Mouse (Mus musculus): ENCODE results near the gene Rtn3. TPM values are rescaled to one million over a fixed set of nuclear protein-coding genes. Genes with fewer than 3 reads are reported as not detected.
A peak's percentile ranks its signal among the peaks of the same experiment; 100 is the strongest.
"Not testable (repeated sequence)": the region's sequence is repeated elsewhere in the genome, so short reads cannot be mapped to it uniquely, and the experiment has no call there.

Gene Rtn3
- polyA plus RNA-seq, 1 experiment, result 120 TPM

DNA sequence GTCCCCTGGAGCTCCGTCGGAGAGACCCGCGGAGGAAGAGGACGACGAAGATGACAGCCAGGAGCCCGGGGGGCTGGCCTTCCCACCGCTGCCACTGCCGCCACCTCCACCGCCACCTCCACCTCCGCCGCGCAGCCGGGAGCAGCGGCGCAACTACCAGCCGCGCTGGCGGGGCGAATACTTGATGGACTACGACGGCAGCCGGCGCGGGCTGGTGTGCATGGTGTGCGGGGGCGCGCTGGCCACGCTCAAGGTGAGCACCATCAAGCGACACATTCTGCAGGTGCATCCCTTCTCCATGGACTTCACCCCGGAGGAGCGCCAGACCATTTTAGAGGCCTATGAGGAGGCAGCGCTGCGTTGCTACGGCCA, 60.4 kb downstream of the Rtn3 start:
- no peak for DNase-seq (ENCODE audit: low spot score)

DNA sequence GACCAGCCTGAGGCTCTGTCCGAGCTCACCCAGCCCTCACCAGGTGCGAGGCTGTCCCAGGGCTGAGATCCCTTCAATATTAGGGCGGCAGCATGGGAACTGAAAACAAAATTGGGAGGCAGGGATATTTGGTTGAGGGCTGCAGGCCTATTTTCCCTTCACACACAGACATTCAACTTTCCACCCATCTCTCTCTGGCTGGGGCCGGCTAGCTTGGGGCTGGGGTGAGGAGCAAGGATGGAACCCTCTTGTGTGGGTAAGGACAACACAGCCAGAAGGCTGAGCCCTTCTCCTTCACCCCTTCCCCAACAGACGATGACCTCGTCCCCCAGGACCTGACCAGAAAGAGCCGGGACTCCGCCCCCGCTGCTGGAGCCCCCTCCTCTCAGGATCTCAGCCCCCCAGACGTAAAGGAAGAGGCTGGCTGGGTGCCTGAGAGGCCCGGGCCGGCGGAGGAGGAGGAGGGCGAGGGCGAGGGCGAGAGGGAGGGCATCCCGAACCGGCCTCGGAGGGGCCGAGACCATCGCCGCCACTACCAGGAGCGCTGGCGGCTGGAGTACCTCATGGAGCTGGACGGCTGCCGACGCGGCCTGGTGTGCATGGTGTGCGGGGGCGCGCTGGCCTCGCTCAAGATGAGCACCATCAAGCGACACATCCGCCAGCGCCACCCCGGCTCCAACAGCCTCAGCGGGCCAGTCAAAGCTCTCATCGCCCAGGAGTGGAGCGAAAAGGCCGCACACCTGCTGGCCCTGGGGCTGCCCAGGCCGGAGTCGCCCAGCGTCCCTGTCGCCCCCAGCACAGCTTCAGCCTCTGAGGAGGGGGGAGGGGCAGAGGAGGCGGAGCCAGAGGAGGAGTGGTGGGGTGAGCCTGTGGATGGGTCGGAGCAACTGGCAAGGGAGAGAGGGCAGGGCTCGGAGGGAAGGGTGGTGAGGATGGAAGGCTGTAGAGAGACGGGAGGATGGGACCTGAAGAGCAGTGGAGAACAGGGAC, 61.2 kb downstream of the Rtn3 start:
- peak; percentile 37 for DNase-seq (ENCODE audit: low spot score)

DNA sequence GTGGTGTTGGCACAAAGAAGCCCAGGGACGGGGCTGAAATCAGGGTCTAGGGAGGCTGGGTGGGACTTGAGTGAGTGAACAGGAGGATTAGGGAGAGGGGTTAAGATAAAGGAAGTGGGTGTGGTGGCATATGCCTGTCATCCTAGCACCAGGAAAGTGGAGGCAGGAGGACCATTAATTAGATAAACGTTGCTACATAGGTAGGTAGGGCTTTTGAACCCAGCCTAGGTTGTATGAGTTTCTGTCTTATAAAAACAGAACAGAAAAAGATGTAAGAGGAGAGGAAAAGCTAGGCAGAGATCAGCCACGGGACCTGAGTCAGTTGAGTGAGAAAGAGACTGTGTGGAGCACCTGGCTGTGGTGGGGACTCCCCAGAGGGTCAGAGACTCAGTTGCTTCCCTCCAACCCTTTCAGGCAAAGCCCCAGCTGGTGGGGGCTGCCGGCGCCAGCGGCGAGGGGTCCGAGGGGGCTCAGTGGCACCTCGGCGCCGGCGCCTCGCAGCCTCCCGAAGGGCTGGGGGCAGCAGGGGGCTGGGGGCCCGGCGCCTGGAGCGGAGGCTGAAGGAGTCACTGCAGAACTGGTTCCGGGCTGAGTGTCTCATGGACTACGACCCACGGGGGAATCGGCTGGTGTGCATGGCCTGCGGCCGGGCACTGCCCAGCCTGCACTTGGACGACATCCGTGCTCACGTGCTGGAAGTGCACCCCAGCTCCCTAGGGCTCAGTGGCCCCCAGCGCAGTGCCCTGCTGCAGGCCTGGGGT, 62.1 kb downstream of the Rtn3 start:
- no peak for DNase-seq (ENCODE audit: low spot score)

DNA sequence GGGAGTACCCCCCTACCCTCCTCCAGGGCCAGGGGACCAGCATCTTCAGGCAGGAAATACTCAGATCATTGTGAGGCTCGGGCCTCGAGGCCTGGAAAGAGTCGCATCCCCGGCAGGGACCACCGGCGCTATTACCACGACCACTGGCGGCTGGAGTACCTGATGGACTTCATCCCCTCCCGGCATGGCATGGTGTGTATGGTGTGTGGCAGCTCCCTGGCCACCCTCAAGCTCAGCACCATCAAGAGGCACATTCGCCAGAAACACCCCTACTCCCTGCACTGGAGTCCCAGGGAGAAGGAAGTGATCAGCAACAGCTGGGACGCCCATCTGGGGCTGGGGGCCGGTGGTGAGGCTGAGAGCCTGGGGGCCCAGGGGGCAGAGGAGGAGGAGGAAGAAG, 63.0 kb downstream of the Rtn3 start:
- no peak for DNase-seq (ENCODE audit: low spot score)

DNA sequence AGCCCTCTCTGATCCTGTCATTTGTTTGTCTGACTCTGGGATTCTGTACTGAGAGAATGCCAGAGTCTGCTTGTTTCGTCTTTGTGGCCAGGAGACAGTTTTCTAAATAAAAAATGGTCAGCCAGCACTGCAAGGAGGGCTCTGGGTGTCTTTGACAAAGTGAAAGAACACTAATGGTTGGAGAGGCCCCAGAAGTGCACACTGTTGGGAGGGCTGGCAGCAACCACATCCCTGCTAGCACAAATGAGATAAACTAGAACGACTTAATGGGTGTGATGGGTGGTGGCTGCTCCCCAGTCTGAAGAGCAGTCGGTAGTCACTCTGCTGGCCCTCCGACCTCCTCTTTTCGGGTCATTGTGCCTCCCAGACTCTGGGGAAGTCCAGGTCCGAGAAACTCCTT, 63.9 kb downstream of the Rtn3 start:
- DNase-seq (ENCODE audit: low spot score), result no peak

DNA sequence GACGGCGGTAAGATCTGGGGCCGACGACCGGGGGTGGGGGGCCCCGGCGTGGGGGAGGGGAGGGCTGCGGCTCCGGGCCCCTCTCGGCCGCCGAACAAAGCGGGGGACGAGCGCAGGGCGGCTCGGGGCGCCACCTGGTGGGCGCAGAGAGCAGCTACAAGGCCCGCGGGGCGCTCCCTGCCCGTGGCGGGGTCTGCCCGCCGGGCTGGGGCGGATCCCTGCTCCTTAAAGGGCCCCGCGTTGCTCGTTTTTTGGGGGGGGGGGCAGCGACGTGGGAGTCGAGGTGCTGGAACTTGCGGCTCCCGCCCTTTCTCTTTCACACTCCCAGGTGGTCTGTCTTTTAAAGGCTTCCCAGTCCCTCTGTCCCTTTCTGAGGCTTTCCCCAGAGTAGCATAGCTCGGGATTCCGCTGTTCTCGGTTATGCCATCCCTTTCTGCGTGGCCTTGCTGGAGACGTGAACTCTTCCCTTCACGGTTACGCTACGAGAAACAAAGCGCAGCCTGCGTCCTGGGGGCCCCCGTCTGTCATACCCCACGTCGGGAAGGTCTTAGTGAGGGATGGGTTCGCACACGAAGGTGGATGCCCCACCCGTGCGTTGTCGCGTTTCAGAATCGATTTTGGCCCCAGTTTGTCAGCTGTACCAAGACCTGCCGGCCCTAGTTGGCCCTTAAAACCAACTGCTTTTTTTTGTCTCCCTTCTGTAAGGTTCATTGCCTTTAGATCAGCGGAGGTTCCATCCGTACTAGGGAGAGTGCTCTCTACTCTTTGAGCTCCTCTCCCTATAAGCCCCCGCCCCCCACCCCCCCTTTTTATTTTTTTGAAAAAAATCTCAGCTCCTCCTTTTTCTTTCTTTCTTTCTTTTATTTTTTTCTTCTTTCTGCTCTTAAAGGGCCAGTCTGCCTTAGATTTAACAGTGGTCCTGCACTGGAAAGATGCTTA, 64.9 kb downstream of the Rtn3 start:
- peak; percentile 78 for DNase-seq (ENCODE audit: low spot score)

DNA sequence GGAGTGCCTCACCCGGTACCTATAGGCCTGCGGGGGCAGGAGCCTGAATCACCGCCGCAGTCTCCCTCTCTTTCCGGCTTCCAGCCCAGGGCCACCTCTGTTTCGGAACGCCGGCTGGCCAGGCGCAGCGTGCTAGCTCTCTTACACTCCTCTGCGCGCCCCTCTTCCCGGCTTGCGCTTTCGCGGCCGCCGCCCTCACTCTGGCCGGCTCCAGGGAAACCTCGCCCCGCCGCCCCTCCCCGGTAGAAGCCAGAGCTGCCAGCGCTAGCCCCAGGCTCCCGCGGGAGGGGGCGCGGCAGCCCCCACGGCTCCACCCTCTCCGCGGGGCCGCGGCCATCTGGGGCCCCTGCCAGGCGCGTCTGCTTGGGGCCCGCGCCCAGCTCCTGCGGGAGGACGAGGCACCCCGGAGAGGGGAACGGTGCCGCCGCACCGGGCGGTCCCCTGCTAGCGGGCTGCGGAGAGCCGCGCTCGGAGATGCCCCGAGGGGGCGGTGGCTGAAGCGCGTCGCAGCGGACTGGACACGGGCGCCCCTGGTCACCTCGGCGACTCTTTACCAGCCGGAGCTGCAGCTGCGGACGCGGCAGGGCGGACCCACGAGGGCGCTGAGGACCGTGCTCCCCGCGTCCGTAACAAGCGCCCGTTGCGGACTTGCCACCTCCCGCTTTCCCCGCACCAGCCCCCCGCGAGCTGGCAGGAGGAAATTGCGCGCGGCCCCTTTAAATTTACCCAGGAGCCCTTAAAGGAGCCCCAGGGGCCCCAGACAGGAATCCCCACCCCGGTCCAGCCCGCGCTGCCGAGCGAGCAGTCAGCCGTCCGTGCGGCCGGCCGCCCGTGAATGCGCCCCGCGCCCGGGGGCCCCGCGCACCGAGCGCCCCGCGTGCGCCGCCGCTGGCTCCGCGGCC, 66.0 kb downstream of the Rtn3 start, which contains the start of gene 2700081O15Rik:
Gene 2700081O15Rik (plus strand): TSS at position 792 of the 902 bp plus-strand sequence.
- DNase-seq (ENCODE audit: low spot score), result peak; percentile 69

DNA sequence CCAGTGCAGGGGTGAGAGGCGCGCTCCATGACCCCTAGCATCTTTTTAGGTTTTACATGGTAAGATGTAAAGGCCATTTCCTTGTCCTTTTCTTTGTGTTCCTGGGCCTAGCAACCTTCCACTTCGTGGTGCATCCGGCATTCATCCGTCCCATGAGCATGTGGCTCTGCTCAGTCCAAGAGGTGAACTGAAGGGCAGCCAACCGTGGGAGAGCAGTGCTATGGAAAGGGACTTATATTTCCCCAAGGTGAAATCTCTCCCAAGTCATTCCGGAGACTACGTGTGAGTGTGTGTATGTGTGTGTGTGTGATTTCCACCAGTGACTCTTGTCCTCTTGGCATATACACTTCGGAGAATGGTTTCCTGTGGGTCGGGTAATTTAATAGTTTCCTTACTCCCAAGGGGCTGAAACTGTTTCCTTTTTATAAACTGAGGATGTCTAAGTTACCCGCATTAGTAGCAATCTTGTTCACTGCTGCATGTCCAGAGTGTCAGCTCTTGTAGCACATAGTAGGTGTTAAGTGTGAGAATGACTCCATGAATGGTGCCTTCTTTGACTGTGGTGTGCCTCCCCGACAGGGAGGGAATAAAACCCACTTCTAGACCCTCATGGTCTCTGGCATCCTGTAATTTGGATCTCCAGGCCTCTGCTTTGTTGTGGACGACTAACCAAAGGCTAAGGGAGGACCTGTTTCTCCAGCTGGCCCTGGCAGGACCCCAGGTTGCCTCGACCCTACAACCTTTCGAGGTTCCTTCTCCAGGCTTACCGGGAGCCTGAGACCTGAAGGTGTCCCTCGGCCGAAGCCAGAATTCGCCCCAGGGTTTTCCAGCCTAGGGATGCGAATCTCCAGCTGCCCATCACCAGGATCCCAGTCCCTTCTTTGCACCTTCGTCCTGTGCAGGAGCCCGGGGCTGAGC, 66.9 kb downstream of the Rtn3 start:
- no peak for DNase-seq (ENCODE audit: low spot score)

DNA sequence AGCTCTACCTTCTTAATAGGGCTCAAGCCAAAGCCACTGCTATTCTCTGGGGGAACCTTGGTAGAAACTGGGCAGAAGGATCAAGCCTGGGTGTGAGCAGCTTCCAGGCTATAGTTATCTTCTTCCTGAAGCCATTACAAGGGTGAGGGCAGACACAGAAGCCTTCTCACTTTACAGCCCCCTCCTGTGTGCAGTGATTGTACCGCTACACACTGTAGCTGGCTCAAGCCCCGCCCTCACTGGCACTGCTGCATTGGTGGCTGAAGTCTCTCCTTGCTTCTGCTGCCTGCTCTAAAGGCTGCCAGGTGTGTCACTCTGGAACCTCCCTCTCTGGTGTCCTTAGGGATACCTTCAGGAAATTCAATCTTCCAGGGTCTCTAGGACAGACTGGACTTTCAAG, 70.7 kb downstream of the Rtn3 start:
- no peak for DNase-seq (ENCODE audit: low spot score)

DNA sequence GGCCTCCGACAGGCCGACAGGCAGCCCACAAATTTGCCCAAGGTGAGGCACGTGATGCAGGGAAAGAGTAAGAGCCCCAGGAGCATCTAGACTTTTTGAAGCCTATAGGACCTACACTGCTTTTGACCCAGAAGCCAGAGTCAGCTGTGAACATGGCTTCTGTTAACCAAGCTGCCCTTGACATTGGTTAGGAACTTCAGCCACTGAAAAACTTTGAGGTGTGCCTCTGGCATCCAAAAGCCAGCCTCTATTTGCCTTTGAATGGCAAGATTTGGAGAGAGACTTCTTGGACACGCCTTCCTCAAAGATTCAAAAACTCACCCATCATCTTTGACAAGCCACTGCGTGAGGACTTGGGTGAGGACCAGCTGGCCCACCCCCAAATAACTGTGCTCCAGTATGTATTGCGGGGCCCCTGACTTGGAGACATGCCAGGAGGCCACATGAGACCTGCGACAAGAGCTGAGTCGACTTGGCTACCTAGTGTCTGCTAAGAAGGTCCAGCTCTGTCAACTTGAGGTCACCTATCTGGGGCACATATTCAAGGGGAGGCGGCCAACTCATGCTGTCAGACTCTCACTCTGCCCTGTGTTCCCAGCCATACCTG, 78.4 kb downstream of the Rtn3 start:
- DNase-seq (ENCODE audit: low spot score), result no peak

DNA sequence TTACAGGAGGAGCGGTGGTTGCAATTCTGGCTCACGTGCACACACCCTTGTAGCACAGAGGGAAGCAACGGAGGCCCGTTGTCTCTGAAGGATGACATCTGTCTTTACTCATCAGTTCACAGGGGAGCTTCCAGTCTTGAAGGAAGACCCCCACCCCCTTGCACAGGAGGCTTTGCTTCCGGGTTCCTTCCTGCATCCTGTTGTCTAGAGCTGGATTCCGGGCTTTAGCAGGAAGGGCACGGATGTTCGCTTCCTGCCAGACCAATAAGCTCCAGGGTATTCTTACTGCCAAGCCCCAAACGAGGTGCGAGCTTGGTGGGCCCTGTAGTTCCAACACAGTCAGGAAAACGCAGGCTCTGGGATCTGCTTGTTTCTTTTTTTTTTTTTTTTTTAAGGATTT, 82.4 kb downstream of the Rtn3 start:
- no peak for DNase-seq (ENCODE audit: low spot score)

DNA sequence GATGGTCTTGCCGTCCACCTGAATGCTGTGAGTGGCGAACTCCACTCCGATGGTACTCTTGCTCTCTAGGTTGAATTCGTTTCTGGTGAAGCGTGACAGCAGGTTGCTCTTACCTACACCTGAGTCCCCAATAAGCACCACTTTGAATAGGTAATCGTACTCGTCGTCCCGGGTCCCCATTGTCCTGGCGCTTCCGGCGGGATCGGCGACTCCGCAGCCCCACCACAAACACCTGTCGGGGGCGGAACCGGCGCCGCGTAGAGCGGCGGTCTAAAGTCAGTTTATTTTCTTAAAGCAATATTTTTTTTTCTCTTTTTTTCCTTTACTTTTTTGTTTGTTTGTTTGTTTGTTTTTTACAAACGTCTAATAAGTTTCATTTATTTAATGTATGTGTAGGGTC, 84.2 kb downstream of the Rtn3 start:
- not testable (repeated sequence) for DNase-seq (ENCODE audit: low spot score)

DNA sequence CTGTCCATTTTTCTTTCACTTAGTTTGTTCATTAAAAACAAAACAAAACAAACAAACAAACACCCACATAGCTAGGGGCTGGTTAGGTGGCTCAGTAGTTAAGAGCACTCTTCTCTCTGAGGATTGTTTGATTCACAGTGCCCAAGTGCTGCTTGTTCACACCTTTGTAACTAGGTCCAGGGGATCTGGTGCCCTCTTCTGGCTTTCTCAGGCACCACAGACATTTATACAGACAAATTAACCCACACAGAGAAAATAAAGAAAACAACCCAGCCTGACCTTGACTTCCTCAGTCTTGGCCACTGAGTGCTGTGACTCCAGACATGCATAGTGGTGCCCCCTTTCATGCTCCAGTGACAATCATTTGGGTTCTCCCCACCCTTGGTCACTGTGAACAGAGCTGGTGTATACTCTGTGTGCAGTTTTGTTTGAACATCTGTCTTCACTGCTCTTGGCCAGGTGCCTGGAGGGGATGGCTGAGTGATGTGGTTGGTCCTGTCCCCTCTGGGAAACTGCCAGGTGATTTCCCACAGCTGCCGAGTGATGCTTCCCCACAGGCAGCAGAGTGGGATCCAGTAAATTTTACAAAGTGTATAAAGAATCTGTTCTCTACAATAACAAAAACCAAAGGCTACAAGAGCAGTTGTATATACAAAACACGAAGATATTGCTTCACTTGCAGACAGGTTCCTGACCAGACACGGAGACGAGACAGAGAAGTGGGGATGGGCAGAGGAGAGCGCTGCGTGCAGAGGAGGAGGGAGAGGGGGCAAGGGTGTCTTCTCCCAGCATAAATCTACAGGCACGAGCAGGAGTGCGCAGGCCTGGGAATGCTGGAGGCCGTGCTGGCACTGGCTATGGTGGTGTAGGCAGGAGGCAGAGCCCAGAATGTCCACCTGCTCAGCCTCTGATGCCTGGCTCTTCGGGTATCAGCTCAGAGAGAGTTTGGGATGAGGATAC, 85.9 kb downstream of the Rtn3 start:
- not testable (repeated sequence) for DNase-seq (ENCODE audit: low spot score)

DNA sequence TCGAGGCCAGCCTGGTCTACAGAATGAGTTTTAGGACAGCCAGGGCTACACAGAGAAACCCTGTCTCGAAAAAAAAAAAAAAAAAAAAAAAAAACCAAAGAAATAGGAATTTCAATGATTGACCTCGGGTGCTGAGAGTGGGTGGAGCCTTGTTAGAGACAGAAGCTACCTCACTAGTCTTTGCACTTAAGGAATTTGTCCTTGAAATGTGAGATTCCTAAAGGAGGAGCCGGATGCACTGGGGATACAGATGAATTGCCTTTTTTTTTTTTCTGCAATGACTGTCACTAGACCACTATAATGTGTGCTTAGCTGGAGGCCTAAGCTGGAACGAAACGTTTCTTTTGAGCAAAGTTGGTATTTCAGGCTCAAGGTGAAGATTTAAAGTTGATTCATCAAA, 94.6 kb downstream of the Rtn3 start:
- no peak for DNase-seq (ENCODE audit: low spot score)

DNA sequence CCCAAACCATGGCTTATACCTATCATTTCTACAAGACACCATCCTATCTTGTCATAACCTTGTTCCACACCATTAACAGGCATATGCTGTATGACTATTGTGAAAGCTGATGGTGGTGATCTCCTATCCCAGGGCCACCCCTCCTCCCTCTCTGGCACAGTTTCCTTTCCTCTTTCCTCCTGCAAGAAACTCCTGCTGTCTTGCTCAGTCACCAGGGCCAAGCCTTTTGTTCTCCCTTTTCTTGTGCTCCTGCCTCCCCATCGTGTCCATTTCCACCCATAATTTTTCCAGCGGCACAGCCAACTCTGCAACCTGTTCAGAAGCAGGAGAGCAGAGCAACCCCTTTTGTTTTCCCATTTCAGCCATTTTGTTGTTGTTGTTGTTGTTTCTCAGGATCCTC, 97.0 kb downstream of the Rtn3 start:
- no peak for DNase-seq (ENCODE audit: low spot score)

DNA sequence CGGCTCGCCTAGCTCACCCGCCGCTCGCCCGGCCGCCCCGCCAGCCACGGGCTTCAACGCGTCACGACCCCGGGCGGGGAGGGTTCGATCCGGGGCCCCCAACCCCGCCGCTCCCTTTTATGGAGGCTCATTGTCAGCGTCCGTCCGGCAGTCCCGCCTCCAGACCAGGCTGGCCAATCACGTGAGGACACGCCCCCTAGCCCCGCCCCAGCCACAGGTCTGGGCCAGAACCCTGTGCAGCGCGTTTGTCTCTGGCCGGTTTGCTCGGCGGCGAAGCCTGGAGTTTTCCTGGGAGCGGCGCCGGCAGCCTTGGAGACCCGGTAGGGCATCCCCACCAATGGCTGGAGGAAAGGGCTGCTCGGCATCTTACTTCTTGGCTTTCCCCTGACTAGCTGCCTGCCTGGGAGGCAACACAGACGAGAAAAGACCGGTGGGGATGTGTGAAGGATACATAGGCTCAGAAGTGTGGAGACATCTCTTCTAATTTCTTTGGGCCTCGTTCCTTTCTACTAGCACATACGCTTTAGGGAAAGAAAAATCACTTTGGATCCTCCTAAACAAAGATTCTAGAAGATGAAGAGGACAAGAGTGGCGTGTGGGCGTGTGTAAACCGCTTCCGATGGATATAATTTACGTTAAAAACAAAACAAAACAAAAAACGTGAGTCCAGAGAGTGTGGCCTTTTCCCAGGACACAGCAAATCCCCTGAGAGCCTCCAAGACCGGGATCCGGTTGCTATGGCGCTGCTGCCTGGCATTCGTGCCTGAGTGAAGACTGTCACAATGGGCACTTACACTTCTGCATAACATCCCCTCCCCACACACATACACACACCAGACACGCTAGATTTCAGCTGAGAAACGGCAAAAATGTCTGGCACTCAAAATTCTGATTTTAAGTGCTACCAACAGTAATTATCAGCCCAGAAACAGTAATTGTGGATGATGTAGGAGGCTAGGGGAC, 99.9 kb downstream of the Rtn3 start, which contains the start of gene Spindoc:
Gene Spindoc (minus strand): TSS at position 92 of the 963 bp plus-strand sequence.
- peak; percentile 98 for DNase-seq (ENCODE audit: low spot score)
